Mouse (Mus musculus): ENCODE results near the gene Taar9. TPM values are rescaled to one million over a fixed set of nuclear protein-coding genes. Genes with fewer than 3 reads are reported as not detected.
"Not testable (repeated sequence)": the region's sequence is repeated elsewhere in the genome, so short reads cannot be mapped to it uniquely, and the experiment has no call there.

The Taar9 gene
- polyA plus RNA-seq (2015; fragmentation: Nextera tagmentation; extraction: Ambion mirVana) = not detected in 2 replicates

GRCm38 (mm10) chr10:24109434-24109833 is at the start of gene Taar9:
TSS of gene Taar9 (minus strand) at chr10:24109534.
- not testable (repeated sequence) for H3K4me3 ChIP-seq (replicated peaks); H3K4me1 ChIP-seq; ATAC-seq (ENCODE audit: insufficient number of reproducible peaks, low FRiP score, low TSS enrichment, low read depth); H3K27ac ChIP-seq (replicated peaks); H3K36me3 ChIP-seq; H3K27me3 ChIP-seq; H3K9me3 ChIP-seq (replicated peaks); H3K9ac ChIP-seq; H3K4me2 ChIP-seq (replicated peaks)
- 84% methylated on average over 8 of the region's 8 CpGs for WGBS

- ATAC-seq (ENCODE audit: insufficient number of reproducible peaks, low FRiP score, low TSS enrichment, low read depth) = no peak
- 80% methylated on average over 12 of the region's 12 CpGs for WGBS
- Histone ChIP-seq H3K27ac (replicated peaks) (no peak overlapping the region), H3K4me1 (no peaks in the 10 kb centered on the region), H3K9me3 (replicated peaks) (no peaks in the 10 kb centered on the region), H3K9ac (no peak overlapping the region), H3K36me3 (peaks cover 29% of the 10 kb centered on the region), H3K27me3 (no peaks in the 10 kb centered on the region), H3K4me3 (replicated peaks) (no peak overlapping the region), H3K4me2 (replicated peaks) (no peak overlapping the region)
These were observed 49.3 kb upstream of the Taar9 start for GRCm38 (mm10) chr10:24158470-24159254.

- Histone ChIP-seq H3K27ac (replicated peaks) (no peak overlapping the region), H3K4me1 (peaks cover 5% of the 10 kb centered on the region), H3K4me2 (replicated peaks) (peak overlapping the region; percentile 63), H3K36me3 (0 out of 2 replicates have a peak, but pooled peaks cover under 1% of the 10 kb centered on the region), H3K9ac (no peak overlapping the region), H3K9me3 (replicated peaks) (no peaks in the 10 kb centered on the region), H3K27me3 (no peaks in the 10 kb centered on the region), H3K4me3 (replicated peaks) (peak overlapping the region; percentile 77)
- WGBS = 36% methylated on average over 7 of the region's 7 CpGs
- ATAC-seq (ENCODE audit: insufficient number of reproducible peaks, low FRiP score, low TSS enrichment, low read depth) = no peak
These were observed 40.8 kb upstream of the Taar9 start for GRCm38 (mm10) chr10:24150086-24150485.

- under 1% methylated on average over 43 of the region's 45 CpGs for WGBS
- Histone ChIP-seq H3K4me3 (replicated peaks) (peak within 1 kb of the TSS; percentile 77), H3K4me1 (peaks cover 5% of the 10 kb centered on the region), H3K4me2 (replicated peaks) (peak within 1 kb of the TSS; percentile 63), H3K9me3 (replicated peaks) (no peaks in the 10 kb centered on the region), H3K9ac (peak within 1 kb of the TSS; percentile 77), H3K36me3 (no peaks in the 10 kb centered on the region), H3K27me3 (no peaks in the 10 kb centered on the region), H3K27ac (replicated peaks) (no peak within 1 kb of the TSS)
- peak; percentile 93 for ATAC-seq (ENCODE audit: insufficient number of reproducible peaks, low FRiP score, low TSS enrichment, low read depth)
These were observed 39.9 kb upstream of the Taar9 start, which contains the start of gene Stx7 for GRCm38 (mm10) chr10:24149135-24149781. TSS of gene Stx7 (plus strand) at chr10:24149302.

DNA sequence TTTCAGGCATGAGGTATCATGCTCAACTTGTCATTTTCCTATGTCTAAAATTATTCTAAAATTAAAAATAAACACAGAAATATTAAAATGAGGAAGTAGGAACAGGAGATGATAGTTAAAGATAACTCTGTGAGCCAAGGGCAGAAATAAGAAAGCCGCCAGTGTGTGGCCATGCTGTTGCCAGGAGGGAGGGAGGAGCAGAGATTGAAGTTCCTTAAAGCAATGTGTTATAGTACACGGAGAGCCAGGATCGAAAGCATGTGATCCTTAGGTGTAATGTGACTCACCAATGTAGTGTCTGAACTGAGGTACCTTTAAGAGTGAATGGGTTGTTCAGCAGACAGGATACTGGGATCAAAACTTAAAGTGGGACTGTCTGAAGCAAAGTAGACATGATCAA is 33.4 kb upstream of the Taar9 start:
- H3K9me3 ChIP-seq (replicated peaks) = no peaks in the 10 kb centered on the region
- no peak overlapping the region for H3K4me2 ChIP-seq (replicated peaks)
- WGBS = 61% methylated on average over 3 of the region's 3 CpGs

GRCm38 (mm10) chr10:24138623-24139261 is 29.4 kb upstream of the Taar9 start:
- Histone ChIP-seq H3K27ac (replicated peaks) (no peak overlapping the region), H3K9me3 (replicated peaks) (no peaks in the 10 kb centered on the region), H3K27me3 (no peaks in the 10 kb centered on the region), H3K36me3 (no peaks in the 10 kb centered on the region), H3K4me2 (replicated peaks) (no peak overlapping the region), H3K9ac (no peak overlapping the region), H3K4me3 (replicated peaks) (no peak overlapping the region), H3K4me1 (no peaks in the 10 kb centered on the region)
- no peak for ATAC-seq (ENCODE audit: insufficient number of reproducible peaks, low FRiP score, low TSS enrichment, low read depth)
- WGBS = 60% methylated on average over 2 of the region's 2 CpGs

More for the DNA sequence above, 33.4 kb upstream of the Taar9 start:
- no peak for ATAC-seq (ENCODE audit: insufficient number of reproducible peaks, low FRiP score, low TSS enrichment, low read depth)
- H3K27ac ChIP-seq (replicated peaks) = no peak overlapping the region
- H3K27me3 ChIP-seq = no peaks in the 10 kb centered on the region
- H3K9ac ChIP-seq = no peak overlapping the region
- H3K4me1 ChIP-seq = no peaks in the 10 kb centered on the region
- H3K4me3 ChIP-seq (replicated peaks) = no peak overlapping the region
- no peaks in the 10 kb centered on the region for H3K36me3 ChIP-seq

GRCm38 (mm10) chr10:24134071-24134645 is 24.8 kb upstream of the Taar9 start:
- Histone ChIP-seq H3K9ac (no peak overlapping the region), H3K4me2 (replicated peaks) (no peak overlapping the region), H3K27me3 (no peaks in the 10 kb centered on the region), H3K9me3 (replicated peaks) (no peaks in the 10 kb centered on the region), H3K36me3 (no peaks in the 10 kb centered on the region), H3K4me1 (no peaks in the 10 kb centered on the region), H3K4me3 (replicated peaks) (no peak overlapping the region), H3K27ac (replicated peaks) (no peak overlapping the region)
- ATAC-seq (ENCODE audit: insufficient number of reproducible peaks, low FRiP score, low TSS enrichment, low read depth) = no peak
- 50% methylated on average over 7 of the region's 7 CpGs for WGBS

DNA sequence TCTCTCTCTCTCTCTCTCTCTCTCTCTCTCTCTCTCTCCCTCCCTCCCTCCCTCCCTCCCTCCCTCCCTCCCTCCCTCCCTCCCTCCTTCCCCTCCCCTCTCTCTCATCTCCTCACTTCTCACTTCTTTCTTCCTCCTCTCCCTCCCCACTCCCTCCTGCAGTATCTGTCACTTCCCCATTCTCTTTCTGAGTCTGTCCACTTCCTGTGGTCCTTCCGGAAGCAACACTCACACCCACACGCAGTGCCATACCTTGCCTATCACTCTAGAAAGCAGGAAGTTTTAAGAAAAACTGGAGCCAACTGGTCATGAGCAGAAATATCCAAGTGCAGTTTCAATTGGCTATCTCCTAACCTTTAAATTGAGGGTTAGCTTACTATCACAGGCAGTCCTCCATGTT is 23.8 kb upstream of the Taar9 start:
- 18% methylated on average over 2 of the region's 2 CpGs for WGBS
- Histone ChIP-seq H3K27ac (replicated peaks) (no peak overlapping the region), H3K4me1 (no peaks in the 10 kb centered on the region), H3K4me2 (replicated peaks) (no peak overlapping the region), H3K9ac (no peak overlapping the region), H3K9me3 (replicated peaks) (no peaks in the 10 kb centered on the region), H3K4me3 (replicated peaks) (no peak overlapping the region), H3K36me3 (no peaks in the 10 kb centered on the region), H3K27me3 (no peaks in the 10 kb centered on the region)
- no peak for ATAC-seq (ENCODE audit: insufficient number of reproducible peaks, low FRiP score, low TSS enrichment, low read depth)

- Histone ChIP-seq H3K27ac (replicated peaks) (no peak overlapping the region), H3K4me2 (replicated peaks) (0 out of 2 replicates have a peak overlapping the region, but pooled peaks have one; percentile 39), H3K27me3 (no peaks in the 10 kb centered on the region), H3K9ac (no peak overlapping the region), H3K36me3 (no peaks in the 10 kb centered on the region), H3K4me1 (no peaks in the 10 kb centered on the region), H3K4me3 (replicated peaks) (no peak overlapping the region), H3K9me3 (replicated peaks) (no peaks in the 10 kb centered on the region)
- ATAC-seq (ENCODE audit: insufficient number of reproducible peaks, low FRiP score, low TSS enrichment, low read depth) = no peak
- WGBS = 13% methylated on average over 5 of the region's 5 CpGs
These were observed 22.9 kb upstream of the Taar9 start for GRCm38 (mm10) chr10:24132273-24132672.

DNA sequence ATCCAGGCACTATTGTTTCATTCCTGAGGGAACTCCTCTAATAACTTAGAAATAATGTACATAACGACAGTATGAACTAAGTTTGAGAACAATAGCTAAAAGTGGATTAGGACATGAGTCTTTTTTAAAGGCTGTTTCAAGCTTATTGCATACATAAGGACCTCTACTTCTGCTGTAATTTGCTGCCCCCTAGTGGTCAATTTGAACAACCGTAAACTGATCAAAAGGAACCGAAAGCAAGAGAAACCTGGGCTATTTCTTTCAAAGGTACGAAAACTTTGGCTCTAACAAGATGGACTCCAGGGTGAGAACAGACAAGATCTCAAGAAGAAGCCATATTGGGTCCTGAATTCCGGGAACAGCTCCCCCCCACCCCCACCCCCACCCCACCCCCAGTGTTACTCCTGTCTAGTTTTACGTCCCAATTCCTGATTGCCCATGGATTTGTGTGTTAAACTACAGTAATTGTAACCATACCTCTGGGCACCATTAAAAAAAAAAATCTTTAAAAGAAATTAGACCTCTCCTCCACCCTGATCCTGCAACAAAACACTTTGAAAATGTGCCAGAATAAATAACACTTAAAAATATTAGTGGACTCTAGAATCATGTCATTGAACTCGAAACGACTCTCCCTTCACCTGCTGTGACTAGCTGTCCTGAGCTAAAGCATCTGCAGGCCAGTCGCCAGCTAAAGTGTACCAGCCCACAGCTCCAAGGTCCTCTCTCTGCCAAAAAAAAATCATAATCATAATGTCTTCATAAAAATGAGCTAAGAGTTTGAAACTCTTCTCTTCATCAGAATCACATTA is 22.3 kb upstream of the Taar9 start:
- H3K4me2 ChIP-seq (replicated peaks) = peak overlapping the region; percentile 39
- H3K9ac ChIP-seq = no peak overlapping the region
- ATAC-seq (ENCODE audit: insufficient number of reproducible peaks, low FRiP score, low TSS enrichment, low read depth) = peak; percentile 77; the same call in 1 of the 2 replicates
- no peaks in the 10 kb centered on the region for H3K36me3 ChIP-seq
- H3K4me1 ChIP-seq = no peaks in the 10 kb centered on the region
- no peaks in the 10 kb centered on the region for H3K9me3 ChIP-seq (replicated peaks)
- H3K4me3 ChIP-seq (replicated peaks) = peak overlapping the region; percentile 29
- WGBS = 16% methylated on average over 9 of the region's 9 CpGs
- H3K27ac ChIP-seq (replicated peaks) = no peak overlapping the region
- H3K27me3 ChIP-seq = no peaks in the 10 kb centered on the region

Data from embryonic facial prominence, embryonic 15.5 days (tissue).